Mouse (Mus musculus) embryo, embryonic 10 days (tissue): ENCODE measurements at regions not wholly inside any gene's neighbourhood (a gene's known extent, or its start where the extent isn't known, plus 50 kb on each side); places are given as distances from the start of the nearest gene placed in this dataset.

ENCODE experiments used
- DNase-seq: peaks from one replicate; pipeline ENCODE4 v3.0.0-alpha.2; 2015; ENCODE audit warnings: low spot score

DNA sequence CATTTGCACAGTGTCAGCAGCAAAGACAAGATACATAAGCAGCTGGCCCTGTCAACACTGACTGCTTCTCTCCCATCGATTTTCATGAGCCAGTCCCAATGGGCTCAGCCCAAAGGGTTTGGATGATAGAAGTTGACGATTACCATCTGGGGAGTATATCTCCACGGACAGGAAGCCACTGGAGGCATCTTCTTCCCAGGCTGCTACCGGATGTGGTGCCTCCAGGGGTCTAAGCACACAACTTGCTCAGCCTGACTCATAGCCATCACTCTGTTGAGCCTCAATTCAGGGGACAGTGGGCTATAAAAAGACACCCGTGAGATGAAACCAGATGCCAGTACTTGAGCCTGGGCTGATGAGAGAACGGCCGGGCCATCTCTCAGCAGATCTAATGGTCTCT, 71.1 kb upstream of the Hif1a start:
- DNase-seq = no peak

DNA sequence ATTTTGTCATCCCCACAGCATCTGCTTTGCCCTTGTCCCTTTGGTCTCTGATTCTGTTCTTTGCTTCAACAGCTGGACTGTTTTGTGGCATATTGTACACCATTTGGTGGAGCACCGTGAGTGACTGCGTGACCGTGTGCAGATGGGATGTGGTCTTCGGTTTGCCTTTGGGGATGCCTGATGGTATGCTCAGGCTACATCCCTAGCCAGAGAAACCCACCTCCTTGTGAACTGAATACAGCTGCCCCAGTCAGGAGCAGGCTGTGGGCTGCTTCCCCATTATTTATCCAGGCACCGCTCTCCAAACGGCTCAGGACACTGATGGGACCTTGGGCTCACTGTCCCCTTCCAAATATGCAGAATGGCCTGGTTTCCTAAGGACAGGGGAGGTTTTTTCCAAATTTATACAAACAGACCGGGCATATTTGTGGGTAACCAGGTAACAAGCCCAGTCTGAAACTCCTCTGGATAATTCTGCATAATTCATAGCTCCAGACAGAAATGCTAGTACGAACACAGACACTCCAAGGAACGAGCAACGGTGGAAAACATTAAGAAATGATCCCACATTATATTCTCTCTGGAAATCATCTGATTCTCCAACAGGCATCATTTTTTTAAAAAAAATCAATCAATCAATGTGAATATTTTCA, 70.5 kb upstream of the Hif1a start:
- DNase-seq = no peak

DNA sequence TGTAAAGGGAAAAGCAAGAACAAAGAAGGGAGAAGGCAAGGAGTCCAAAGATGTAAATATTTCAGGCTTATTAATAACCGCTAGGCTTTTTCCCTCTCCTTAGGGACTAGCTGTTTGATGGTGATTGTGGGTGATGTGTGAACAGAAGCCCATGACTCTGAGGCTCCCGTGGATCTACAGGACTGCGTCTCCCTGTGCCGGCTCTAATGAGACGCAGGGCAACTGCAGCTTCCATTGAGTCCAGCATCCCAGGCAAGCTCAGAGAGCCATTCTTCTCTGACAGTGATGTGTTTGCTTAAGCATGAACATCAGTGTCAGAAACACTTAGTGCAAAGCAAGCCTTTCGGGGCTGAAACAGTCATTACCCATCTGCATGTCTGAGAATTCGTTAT, 70.0 kb upstream of the Hif1a start:
- peak; percentile 13 for DNase-seq

DNA sequence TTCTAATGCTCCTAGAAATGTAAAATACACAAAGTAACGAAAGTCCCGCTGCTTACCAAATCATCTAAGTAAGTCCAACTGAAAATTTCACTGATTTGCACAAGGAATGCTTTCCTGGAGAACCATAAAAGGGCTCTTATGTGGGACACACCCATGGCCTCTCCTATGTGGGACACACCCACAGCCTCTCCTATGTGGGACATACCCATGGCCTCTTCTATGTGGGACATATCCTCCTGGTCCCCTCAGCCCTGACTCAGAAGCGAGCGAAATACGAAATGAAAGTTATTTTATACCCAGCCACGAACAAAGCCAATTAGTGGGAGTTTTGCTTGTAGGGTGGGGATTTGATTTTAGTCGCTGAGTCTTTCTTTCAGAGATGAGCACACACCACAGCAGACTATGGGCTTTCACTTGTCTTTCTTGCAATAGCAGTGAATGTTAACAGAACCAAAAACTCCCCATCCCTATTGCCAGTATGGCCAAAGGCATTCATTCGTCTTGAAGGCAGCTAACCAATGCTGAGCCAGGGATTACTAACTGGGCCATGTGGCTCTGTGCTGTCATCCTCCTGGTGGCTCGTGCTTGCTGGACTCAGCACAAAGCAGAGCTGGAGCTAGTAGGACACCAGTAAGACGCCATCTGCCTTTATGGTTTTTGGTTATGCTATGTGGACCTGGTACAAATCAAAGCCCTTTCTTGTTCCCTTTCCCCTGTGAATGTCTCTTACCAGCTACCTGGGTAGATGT, 69.4 kb upstream of the Hif1a start:
- DNase-seq = no peak

DNA sequence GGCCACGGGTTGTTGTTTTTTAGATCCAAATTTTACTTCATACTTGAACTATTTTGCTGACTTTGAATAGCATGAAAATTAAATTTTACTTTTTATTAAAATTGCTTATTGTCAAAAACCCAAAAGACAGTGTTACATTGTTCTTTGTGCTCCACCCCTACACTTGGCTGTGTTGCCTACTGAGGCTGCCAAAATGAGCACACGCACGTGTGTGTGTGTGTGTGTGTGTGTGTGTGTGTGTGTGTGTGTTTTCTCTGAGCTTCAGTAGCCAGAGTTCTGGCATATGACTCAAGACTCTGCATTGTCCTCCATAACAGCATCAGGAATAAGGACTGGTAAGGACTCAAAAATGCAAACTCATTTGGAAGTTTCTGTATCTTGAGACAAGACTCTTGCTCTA, 68.4 kb upstream of the Hif1a start:
- no peak for DNase-seq

DNA sequence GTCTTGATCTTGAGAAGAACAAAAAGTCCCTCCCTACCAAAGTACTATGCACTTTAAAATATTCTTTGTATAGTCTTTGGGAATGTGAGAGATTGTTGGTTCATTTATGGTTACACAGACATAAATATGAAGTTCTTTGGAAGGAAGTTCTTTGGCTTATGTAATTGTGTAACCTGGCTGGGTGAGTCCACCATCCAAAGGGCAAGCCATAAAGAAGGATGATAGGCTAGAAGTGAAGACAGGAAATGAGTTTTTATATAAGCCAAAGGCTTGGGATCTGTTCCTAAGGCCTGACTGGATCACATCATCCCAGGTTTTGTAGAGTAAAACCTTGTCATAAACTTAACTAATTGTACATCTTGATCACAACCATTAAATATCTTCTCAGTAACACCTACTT, 65.0 kb upstream of the Hif1a start:
- no peak for DNase-seq

DNA sequence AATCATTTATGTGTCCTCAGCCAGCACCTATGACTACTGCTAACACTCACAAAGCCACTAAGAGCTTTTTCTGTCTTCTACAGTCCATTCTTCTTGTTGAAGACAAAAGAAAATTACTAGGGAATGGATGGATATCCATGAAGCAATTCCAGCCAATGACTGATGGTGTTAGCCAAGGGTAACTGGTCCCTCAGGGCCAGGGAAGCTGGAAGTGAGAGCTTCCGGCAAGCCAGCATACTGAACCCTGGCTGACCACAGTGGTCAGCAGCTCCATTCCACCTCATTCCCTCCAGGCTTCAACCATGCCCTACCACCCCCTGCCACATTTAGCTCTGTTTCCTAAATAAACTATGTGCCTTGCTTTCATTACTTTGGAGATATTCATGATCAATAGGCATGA, 64.1 kb upstream of the Hif1a start:
- no peak for DNase-seq

DNA sequence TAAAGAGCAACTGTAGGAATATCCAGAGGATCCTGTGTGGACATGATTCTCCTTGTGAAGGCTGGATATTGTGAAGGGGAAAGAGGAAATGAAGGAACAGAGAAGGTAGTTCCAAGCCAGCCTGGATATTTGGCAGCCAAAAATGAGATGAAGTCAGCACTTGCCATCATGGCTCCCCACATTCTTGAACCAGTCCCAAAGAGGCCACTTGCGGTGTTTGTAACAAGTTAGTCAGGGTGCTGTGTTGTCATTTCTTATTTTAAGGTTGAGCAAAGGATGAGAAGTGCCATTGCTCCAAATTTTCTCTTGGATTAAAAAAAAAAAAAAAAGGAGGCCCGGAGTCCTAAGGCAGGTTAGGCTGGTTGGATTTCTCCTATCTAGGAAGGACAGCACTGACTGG, 63.3 kb upstream of the Hif1a start:
- DNase-seq = no peak

DNA sequence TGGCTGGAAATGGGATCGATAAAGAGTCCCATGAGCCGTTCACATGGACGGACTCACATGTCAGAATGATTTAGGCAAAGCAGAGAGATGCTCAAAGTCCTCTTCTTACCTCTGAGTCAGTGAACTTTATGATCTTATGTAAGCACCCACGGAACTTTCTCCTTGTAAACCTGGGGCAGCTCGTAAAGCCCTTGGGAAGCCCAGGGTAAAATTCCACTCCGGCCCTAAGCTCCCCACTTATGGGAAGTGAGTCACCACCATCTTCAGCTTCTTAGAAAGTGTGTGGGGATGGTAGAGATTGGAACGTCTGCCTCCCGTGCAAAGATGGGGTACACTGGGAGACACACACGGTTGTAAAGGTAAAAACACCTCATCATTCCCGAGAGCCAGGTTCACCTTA, 62.8 kb upstream of the Hif1a start:
- DNase-seq = no peak

DNA sequence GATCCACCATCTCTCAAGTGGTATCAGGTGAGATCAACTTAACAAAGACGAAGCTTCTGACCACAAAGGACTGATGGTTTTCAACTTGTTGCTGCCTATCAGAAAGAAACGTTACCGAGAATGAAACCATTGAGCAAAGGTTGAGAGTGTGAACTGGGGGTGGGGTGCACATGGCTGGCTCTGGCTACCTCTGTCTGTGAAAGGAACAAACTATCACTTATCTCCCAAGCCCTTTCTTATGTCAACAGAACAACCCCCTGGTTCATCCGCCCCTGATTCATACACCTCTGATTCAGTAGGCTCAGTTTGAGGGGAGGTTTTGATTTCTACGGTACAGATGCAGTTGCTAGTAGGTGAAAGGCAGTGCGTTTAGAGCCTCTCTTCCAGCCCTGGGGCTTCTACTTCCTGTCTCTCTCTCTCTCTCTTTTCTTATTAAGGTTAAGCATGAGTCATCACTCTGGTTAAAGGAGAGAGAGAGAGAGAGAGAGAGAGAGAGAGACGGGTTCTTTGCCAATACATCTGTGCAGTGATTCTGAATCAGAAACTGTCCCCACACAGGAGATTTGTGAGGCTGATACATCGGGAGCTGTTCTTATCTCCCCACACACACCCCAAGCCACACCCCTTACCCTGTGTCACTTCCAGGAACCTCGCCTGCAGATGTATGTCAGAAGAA, 59.0 kb upstream of the Hif1a start:
- DNase-seq = no peak

DNA sequence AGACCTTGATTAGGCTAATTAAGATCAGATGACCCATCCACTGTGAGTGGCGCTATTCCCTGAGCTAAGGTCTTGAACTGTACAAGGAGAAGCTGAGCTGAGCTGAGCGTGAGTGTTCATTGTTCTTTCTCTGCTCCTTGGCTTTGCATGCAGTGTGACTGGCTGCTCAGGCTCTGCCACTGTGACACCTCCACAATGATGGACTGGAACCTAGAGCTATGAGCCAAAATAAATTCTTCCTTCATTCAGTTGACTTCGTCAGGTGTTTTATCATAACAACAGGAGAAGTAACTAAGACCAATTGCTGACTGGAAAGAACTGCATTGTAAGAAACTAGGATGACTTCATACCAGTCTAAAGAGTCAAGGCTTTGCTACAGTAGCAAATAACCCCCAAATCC, 56.4 kb upstream of the Hif1a start:
- DNase-seq = no peak

DNA sequence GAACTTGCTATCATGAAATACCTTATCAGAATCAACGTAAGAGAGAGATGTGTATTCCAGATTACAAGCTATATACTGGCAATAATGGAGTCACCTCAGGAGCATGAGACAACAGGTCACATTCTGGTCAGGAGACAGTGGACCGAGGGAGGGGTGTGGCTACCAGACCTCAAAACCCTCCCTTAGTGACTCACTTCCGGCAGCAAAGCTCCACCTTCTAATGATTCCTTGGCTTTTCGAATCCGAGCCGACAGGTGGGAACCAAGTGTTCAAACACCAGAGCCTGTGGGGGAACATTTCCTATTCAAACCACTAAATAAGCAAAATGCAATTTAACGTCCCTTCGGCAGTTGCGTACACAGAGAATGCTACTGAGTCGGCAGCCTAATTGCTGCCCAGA, 54.5 kb upstream of the Hif1a start:
- no peak for DNase-seq

DNA sequence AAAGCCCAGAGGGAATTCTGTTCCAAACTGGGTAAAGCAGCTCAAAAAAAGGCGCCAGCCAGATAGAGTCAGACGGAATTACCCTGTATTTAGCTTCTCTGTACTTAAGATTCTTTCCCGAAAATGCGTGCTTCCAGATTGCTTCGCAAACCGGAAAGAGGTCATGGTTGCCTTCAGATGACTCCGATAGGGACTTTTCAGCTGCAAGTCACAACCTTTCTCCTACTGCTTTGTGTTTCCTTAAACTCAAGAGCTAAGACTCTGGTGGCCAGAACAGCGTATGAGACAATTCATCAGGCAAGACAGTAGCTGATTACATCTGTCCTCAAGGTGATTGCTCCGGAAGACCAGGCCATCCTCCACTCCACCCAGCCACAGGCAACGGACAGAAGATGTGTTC, 53.8 kb upstream of the Hif1a start:
- DNase-seq = no peak

DNA sequence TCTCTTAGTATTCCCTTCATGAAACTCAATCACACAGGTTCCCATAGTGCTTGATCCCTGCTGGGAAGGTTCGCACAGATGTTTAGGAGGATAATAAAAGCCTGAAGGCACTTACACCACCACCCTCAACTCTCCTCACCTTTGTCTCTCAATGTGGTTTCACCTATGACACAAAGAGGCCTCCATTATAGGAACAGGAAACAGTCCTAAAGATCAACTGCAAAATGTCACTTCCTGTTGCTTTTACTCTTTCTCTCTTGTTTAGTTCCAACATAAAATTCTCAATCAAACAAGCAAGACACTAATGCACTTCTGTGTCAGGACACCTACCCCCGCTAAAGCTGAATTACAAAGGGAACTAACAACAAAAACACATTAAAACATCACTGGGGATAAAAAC, 50.3 kb upstream of the Hif1a start:
- DNase-seq = no peak
